Mouse (Mus musculus): ENCODE measurements at regions not wholly inside any gene's neighbourhood (a gene's known extent, or its start where the extent isn't known, plus 50 kb on each side); places are given as distances from the start of the nearest gene placed in this dataset.

DNA sequence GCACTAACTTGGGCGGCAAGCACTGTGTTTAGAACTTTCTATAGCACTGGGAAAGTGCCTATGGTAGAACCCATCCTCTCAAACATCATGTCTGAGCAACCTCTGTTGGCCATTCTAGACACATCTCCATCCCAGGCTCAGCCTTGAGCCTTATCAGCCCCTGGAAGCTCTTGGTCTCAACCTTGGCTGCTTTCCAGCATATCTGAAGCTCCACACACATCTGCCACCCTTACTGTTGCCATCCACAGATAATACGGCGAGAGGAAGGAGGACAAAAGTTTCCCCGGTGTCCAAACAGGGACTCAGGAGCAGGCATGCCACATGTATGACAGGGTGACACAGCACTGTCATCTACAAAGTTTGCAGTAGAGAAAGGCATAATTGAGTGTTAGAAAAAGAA lies 71.4 kb upstream of the Lmcd1 start:
- no peak for ATAC-seq (ENCODE audit: low FRiP score, low read depth)
- Histone ChIP-seq H3K9ac (ENCODE audit: low read depth, low read length, severe bottlenecking) (no peak overlapping the region), H3K27ac (replicated peaks; ENCODE audit: low read depth, low read length) (no peak overlapping the region), H3K36me3 (ENCODE audit: control insufficient read depth, insufficient read depth, low read length) (no peaks in the 10 kb centered on the region), H3K9me3 (ENCODE audit: control insufficient read depth, low read length) (no peaks in the 10 kb centered on the region), H3K27me3 (ENCODE audit: control insufficient read depth, insufficient read depth, low read length) (no peaks in the 10 kb centered on the region), H3K4me3 (replicated peaks; ENCODE audit: low read length) (no peak overlapping the region), H3K4me1 (ENCODE audit: control insufficient read depth, insufficient read depth, low read length) (no peaks in the 10 kb centered on the region), H3K4me2 (replicated peaks; ENCODE audit: low read depth, low read length, severe bottlenecking) (no peak overlapping the region)
- no peak for DNase-seq (ENCODE audit: low spot score)
- WGBS: 85% methylated on average over 4 of the region's 4 CpGs
- TF ChIP-seq POLR2A (IDR thresholded peaks at IDR 0.05; ENCODE audit: borderline replicate concordance, extremely low read depth, insufficient read depth, insufficient read length): no peak

DNA sequence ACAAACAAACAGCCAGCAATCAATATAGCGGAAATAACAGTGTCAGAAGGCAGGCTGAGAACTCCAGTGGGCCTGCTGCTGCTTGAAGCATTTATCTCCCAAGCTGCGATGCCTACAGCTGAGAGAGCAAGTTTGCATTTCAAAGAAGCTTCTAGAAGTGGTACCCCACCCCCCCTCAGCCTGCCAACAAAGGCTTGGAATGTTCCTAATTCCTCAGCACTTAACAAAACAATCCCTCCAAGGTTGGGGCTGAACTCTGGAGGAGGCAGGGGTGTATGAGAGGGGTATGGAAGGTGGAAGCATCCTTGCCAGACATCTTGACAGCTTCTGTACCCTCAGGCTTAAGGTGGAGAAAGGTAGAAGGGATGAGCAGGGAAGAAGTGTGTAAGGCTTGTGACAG lies 70.2 kb upstream of the Lmcd1 start:
- Histone ChIP-seq H3K36me3 (ENCODE audit: control insufficient read depth, insufficient read depth, low read length) (no peaks in the 10 kb centered on the region), H3K9me3 (ENCODE audit: control insufficient read depth, low read length) (no peaks in the 10 kb centered on the region), H3K9ac (ENCODE audit: low read depth, low read length, severe bottlenecking) (no peak overlapping the region), H3K4me3 (replicated peaks; ENCODE audit: low read length) (no peak overlapping the region), H3K4me1 (ENCODE audit: control insufficient read depth, insufficient read depth, low read length) (no peaks in the 10 kb centered on the region), H3K4me2 (replicated peaks; ENCODE audit: low read depth, low read length, severe bottlenecking) (no peak overlapping the region), H3K27me3 (ENCODE audit: control insufficient read depth, insufficient read depth, low read length) (no peaks in the 10 kb centered on the region), H3K27ac (replicated peaks; ENCODE audit: low read depth, low read length) (no peak overlapping the region)
- no peak for ATAC-seq (ENCODE audit: low FRiP score, low read depth)
- TF ChIP-seq POLR2A (IDR thresholded peaks at IDR 0.05; ENCODE audit: borderline replicate concordance, extremely low read depth, insufficient read depth, insufficient read length): no peak
- no peak for DNase-seq (ENCODE audit: low spot score)
- WGBS: 17% methylated on average over 2 of the region's 2 CpGs

DNA sequence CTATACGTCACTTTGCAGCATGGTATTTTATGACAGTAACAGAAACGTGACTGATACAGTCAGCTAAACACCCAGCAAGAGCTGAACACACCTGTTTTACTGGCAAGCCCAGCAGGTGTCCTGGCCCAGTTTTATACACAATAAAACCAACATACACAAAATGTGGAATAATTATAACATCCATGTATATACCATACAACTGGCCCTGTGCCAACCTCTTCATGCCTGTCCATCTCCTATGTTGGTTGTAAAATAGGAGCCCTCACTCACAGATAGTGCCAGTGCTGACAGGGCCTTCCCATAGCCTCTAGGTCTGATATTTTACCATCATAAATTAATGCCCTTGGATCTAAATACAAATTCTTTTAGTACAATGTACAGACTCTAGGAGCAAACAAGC lies 68.6 kb upstream of the Lmcd1 start:
- 25% methylated on average over 2 of the region's 2 CpGs for WGBS
- ATAC-seq (ENCODE audit: low FRiP score, low read depth): no peak

DNA sequence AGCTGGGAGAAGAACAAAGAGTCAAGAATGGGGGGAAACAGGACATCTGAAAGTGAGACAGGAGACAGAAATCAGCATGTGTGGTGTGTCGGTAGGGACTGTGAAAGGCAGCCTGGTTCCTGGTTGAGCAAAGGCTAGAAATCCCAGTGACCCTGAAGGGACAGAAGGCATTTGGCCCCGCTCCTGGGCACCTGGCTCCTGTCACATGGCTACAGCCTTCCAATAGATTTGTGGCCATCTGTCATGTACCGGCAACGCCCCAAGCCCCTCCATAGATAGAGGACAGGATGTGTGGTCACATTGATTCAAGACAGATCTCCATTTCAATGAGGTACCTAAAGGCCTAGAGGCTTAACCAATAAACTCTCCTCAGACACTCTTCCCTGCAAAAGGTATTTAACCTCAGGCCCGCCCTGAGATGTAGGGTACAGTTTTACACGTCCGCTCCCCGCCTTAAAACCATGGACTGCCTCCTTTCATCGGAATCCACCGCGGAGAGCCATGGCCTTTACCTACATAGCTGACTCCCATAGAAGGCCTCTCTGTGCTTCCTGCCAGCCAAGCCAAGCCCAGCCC lies 68.0 kb upstream of the Lmcd1 start:
- TF ChIP-seq POLR2A (IDR thresholded peaks at IDR 0.05; ENCODE audit: borderline replicate concordance, extremely low read depth, insufficient read depth, insufficient read length): no peak
- ATAC-seq (ENCODE audit: low FRiP score, low read depth) (no peak), DNase-seq (ENCODE audit: low spot score) (no peak)

More for the DNA sequence above, 68.6 kb upstream of the Lmcd1 start:
- H3K27me3 ChIP-seq (ENCODE audit: control insufficient read depth, insufficient read depth, low read length): no peaks in the 10 kb centered on the region
- no peak for TF ChIP-seq POLR2A (IDR thresholded peaks at IDR 0.05; ENCODE audit: borderline replicate concordance, extremely low read depth, insufficient read depth, insufficient read length)
- peaks cover 4% of the 10 kb centered on the region for H3K4me1 ChIP-seq (ENCODE audit: control insufficient read depth, insufficient read depth, low read length)
- no peak overlapping the region for H3K4me2 ChIP-seq (replicated peaks; ENCODE audit: low read depth, low read length, severe bottlenecking)
- no peaks in the 10 kb centered on the region for H3K36me3 ChIP-seq (ENCODE audit: control insufficient read depth, insufficient read depth, low read length)
- no peak overlapping the region for H3K9ac ChIP-seq (ENCODE audit: low read depth, low read length, severe bottlenecking)
- H3K9me3 ChIP-seq (ENCODE audit: control insufficient read depth, low read length): no peaks in the 10 kb centered on the region
- H3K4me3 ChIP-seq (replicated peaks; ENCODE audit: low read length): no peak overlapping the region
- no peak overlapping the region for H3K27ac ChIP-seq (replicated peaks; ENCODE audit: low read depth, low read length)
- no peak for DNase-seq (ENCODE audit: low spot score)

DNA sequence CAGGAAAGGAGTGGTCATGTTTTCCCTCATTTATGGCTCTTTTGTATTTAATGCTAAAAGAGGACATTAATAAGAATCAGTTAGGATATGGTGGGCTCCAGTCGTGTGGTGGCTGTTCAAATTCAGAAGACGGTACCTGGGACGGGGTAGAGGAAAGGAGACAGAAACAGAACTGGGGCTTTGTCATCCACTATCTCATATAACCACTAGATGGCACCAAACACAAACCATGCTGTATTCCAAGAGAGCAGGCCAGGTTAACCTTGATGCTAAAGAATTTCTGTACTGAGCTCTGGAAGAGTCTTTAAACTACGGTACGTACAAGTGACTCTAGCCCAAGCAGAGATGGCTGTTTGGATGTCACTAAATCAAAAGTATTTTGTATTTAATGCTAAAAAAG lies 66.3 kb upstream of the Lmcd1 start:
- Histone ChIP-seq H3K36me3 (ENCODE audit: control insufficient read depth, insufficient read depth, low read length) (no peaks in the 10 kb centered on the region), H3K4me2 (replicated peaks; ENCODE audit: low read depth, low read length, severe bottlenecking) (no peak overlapping the region), H3K9me3 (ENCODE audit: control insufficient read depth, low read length) (no peaks in the 10 kb centered on the region), H3K4me1 (ENCODE audit: control insufficient read depth, insufficient read depth, low read length) (peaks cover 13% of the 10 kb centered on the region), H3K27ac (replicated peaks; ENCODE audit: low read depth, low read length) (no peak overlapping the region), H3K27me3 (ENCODE audit: control insufficient read depth, insufficient read depth, low read length) (no peaks in the 10 kb centered on the region), H3K4me3 (replicated peaks; ENCODE audit: low read length) (no peak overlapping the region), H3K9ac (ENCODE audit: low read depth, low read length, severe bottlenecking) (no peak overlapping the region)
- no peak for TF ChIP-seq POLR2A (IDR thresholded peaks at IDR 0.05; ENCODE audit: borderline replicate concordance, extremely low read depth, insufficient read depth, insufficient read length)
- DNase-seq (ENCODE audit: low spot score): peak; percentile 76
- ATAC-seq (ENCODE audit: low FRiP score, low read depth): no peak; the same call in 1 of the 2 replicates
- 28% methylated on average over 5 of the region's 5 CpGs for WGBS

More for the DNA sequence above, 68.0 kb upstream of the Lmcd1 start:
- Histone ChIP-seq H3K4me3 (replicated peaks; ENCODE audit: low read length) (no peak overlapping the region), H3K27me3 (ENCODE audit: control insufficient read depth, insufficient read depth, low read length) (no peaks in the 10 kb centered on the region), H3K36me3 (ENCODE audit: control insufficient read depth, insufficient read depth, low read length) (no peaks in the 10 kb centered on the region), H3K9ac (ENCODE audit: low read depth, low read length, severe bottlenecking) (no peak overlapping the region), H3K4me1 (ENCODE audit: control insufficient read depth, insufficient read depth, low read length) (peaks cover 10% of the 10 kb centered on the region), H3K27ac (replicated peaks; ENCODE audit: low read depth, low read length) (no peak overlapping the region), H3K4me2 (replicated peaks; ENCODE audit: low read depth, low read length, severe bottlenecking) (no peak overlapping the region), H3K9me3 (ENCODE audit: control insufficient read depth, low read length) (no peaks in the 10 kb centered on the region)
- 80% methylated on average over 11 of the region's 11 CpGs for WGBS

Measured in limb, embryonic 14.5 days (tissue).